26 mouse cellular contexts compared by ENCODE assay signal in genomic region chr1:75230335-75230994, GRCm38 (mm10). TPM values are rescaled to one million over a fixed set of nuclear protein-coding genes. Genes with fewer than 3 reads are reported as not detected.
DNase-seq lines count a peak whose midpoint lies in the region; ATAC-seq and TF ChIP-seq lines count a peak whose summit lies in the region.
"Had no signal": no experiment of that assay in that cellular context is flagged by ENCODE, and none has a peak within 500 bp of the region (broad histone marks: within the 10 kb centered on the region; RNA-seq: fewer than 3 reads in every experiment).

No protein-coding gene starts in this region.

- 51% methylated on average over 7 of the region's 7 CpGs for WGBS in liver, embryonic 16.5 days (ENCODE audit: insufficient replicate concordance)
- 63% methylated on average over 7 of the region's 7 CpGs for WGBS in stomach, postnatal 0 days

- TF ChIP-seq CTCF in stomach, postnatal 0 days (IDR thresholded peaks at IDR 0.05; ENCODE audit: low read depth) = no peak

- H3K27me3 ChIP-seq in erythroblast, embryonic 14.5 days (ENCODE audit: control insufficient read depth) = no peaks in the 10 kb centered on the region
- H3K27me3 ChIP-seq in liver, embryonic 16.5 days (ENCODE audit: control insufficient read depth, insufficient read depth, low read depth, low read length) = no peaks in the 10 kb centered on the region
- H3K27me3 ChIP-seq in stomach, postnatal 0 days (ENCODE audit: control insufficient read depth, insufficient read depth, low read length) = no peaks in the 10 kb centered on the region

- no peak for TF ChIP-seq EP300 in stomach, postnatal 0 days (optimal IDR thresholded peaks at IDR 0.05)

- no peaks in the 10 kb centered on the region for H3K9me3 ChIP-seq in erythroblast, embryonic 14.5 days (ENCODE audit: control insufficient read depth, low read length)
- no peaks in the 10 kb centered on the region for H3K9me3 ChIP-seq in liver, embryonic 16.5 days (replicated peaks; ENCODE audit: control insufficient read depth, low read length)
- no peaks in the 10 kb centered on the region for H3K9me3 ChIP-seq in stomach, postnatal 0 days (ENCODE audit: control insufficient read depth, low read length)
- H3K9me3 ChIP-seq: forebrain, embryonic 12.5 days; hindbrain, embryonic 12.5 days; limb, embryonic 13.5 days had no signal

- no peaks in the 10 kb centered on the region for H3K36me3 ChIP-seq in erythroblast, embryonic 14.5 days (ENCODE audit: control insufficient read depth)
- H3K36me3 ChIP-seq in liver, embryonic 16.5 days (ENCODE audit: control insufficient read depth, insufficient read depth) = no peaks in the 10 kb centered on the region
- H3K36me3 ChIP-seq in stomach, postnatal 0 days (ENCODE audit: control insufficient read depth, insufficient read depth, low read length) = no peaks in the 10 kb centered on the region
- H3K36me3 ChIP-seq: forebrain, embryonic 12.5 days; hindbrain, embryonic 12.5 days; limb, embryonic 13.5 days had no signal

- DNase-seq in urinary bladder, postnatal 14 days (ENCODE audit: low spot score) = peak; percentile 51
- no peak for DNase-seq in urinary bladder, postnatal 10 days (ENCODE audit: low spot score)
- peak; percentile 66 for DNase-seq in stomach, postnatal 0 days (ENCODE audit: low spot score)
- DNase-seq in lung, postnatal 14 days = no peak
- no peak for DNase-seq in layer of hippocampus, adult 9-10 months (ENCODE audit: low spot score)
- no peak for DNase-seq in right cerebral cortex, adult 2 months (ENCODE audit: low spot score in 2 of 2)
- DNase-seq: adrenal gland, postnatal 10 days; cerebellum, adult 2 months; gastrocnemius, postnatal 14 days; heart, postnatal 10 days; right cerebral cortex, postnatal 14 days; thymus, adult 2 months had no signal

- H3K9ac ChIP-seq in liver, embryonic 16.5 days (ENCODE audit: low read depth, low read length) = no peak overlapping the region
- H3K9ac ChIP-seq in stomach, postnatal 0 days (ENCODE audit: low read length) = no peak overlapping the region
- H3K9ac ChIP-seq: forebrain, embryonic 12.5 days; hindbrain, embryonic 12.5 days; limb, embryonic 13.5 days had no signal

- no peak overlapping the region for H3K27ac ChIP-seq in liver, embryonic 16.5 days (ENCODE audit: low read length)
- H3K27ac ChIP-seq in stomach, postnatal 0 days (replicated peaks) = peak overlapping the region; percentile 70
- H3K27ac ChIP-seq: forebrain, embryonic 12.5 days; hindbrain, embryonic 12.5 days; kidney, postnatal 0 days; layer of hippocampus, adult 2 months; limb, embryonic 13.5 days had no signal

- peaks cover 91% of the 10 kb centered on the region for H3K4me1 ChIP-seq in erythroblast, embryonic 14.5 days (ENCODE audit: control insufficient read depth)
- H3K4me1 ChIP-seq in liver, embryonic 16.5 days (ENCODE audit: control insufficient read depth, low read depth, low read length) = peaks cover 23% of the 10 kb centered on the region
- no peaks in the 10 kb centered on the region for H3K4me1 ChIP-seq in stomach, postnatal 0 days (replicated peaks; ENCODE audit: control insufficient read depth, insufficient read depth)
- H3K4me1 ChIP-seq: limb, embryonic 13.5 days had no signal

- 0 out of 2 replicates have a peak, but pooled peaks have one; percentile 20 for ATAC-seq in liver, embryonic 16.5 days (ENCODE audit: low read depth)
- ATAC-seq in stomach, postnatal 0 days (ENCODE audit: low FRiP score, low TSS enrichment) = peak; percentile 78
- ATAC-seq: intestine, embryonic 16.5 days; lung, postnatal 0 days; midbrain, embryonic 16.5 days had no signal

- H3K4me2 ChIP-seq in liver, embryonic 16.5 days (ENCODE audit: low read depth, low read length) = no peak overlapping the region
- no peak overlapping the region for H3K4me2 ChIP-seq in stomach, postnatal 0 days (replicated peaks; ENCODE audit: low read depth)
- H3K4me2 ChIP-seq: forebrain, embryonic 12.5 days; hindbrain, embryonic 12.5 days; limb, embryonic 13.5 days had no signal

- H3K4me3 ChIP-seq in erythroblast, embryonic 14.5 days (replicated peaks) = peak overlapping the region; percentile 32
- H3K4me3 ChIP-seq in liver, embryonic 16.5 days (ENCODE audit: low read depth, low read length) = no peak overlapping the region
- no peak overlapping the region for H3K4me3 ChIP-seq in stomach, postnatal 0 days (ENCODE audit: low read depth, low read length)
- H3K4me3 ChIP-seq: forebrain, embryonic 12.5 days; hindbrain, embryonic 12.5 days; layer of hippocampus, adult 2 months; limb, embryonic 13.5 days had no signal

RNA-seq across cellular contexts. Expression of gene A630095N17Rik, which starts 1.4 kb away (rescaled TPM):
- not detected in 2 replicates for polyA plus RNA-seq in erythroblast, embryonic 14.5 days (2012)
- 0.25 TPM in 1 of 2 replicates, not detected in the other for polyA plus RNA-seq in liver, embryonic 16.5 days (2015; fragmentation: Nextera tagmentation; extraction: Ambion mirVana)
- 0.25 TPM in 1 of 2 replicates, not detected in the other for polyA plus RNA-seq in stomach, postnatal 0 days (2015; fragmentation: Nextera tagmentation; extraction: Ambion mirVana)
- polyA plus RNA-seq: cerebellum, adult 2 months; cortical plate, adult 2 months; embryonic facial prominence, embryonic 14.5 days; forebrain, embryonic 12.5 days; frontal cortex, adult 2 months; hindbrain, embryonic 12.5 days; intestine, embryonic 16.5 days; limb, embryonic 13.5 days; lung, postnatal 0 days; midbrain, embryonic 16.5 days; neural tube, embryonic 11.5 days; thymus, adult 2 months had no signal

RNA-seq across cellular contexts. Expression of gene Dnajb2, which starts 5.7 kb away (rescaled TPM):
- polyA plus RNA-seq in erythroblast, embryonic 14.5 days (2012) = 24.2 and 27.6 TPM in 2 replicates
- 33.8 and 33.9 TPM in 2 replicates for polyA plus RNA-seq in liver, embryonic 16.5 days (2015; fragmentation: Nextera tagmentation; extraction: Ambion mirVana)
- 24.2 and 25.8 TPM in 2 replicates for polyA plus RNA-seq in stomach, postnatal 0 days (2015; fragmentation: Nextera tagmentation; extraction: Ambion mirVana)

RNA-seq across cellular contexts. Expression of gene Tuba4a, which starts 10.8 kb away (rescaled TPM):
- 5.9 and 9.5 TPM in 2 replicates for polyA plus RNA-seq in erythroblast, embryonic 14.5 days (2012)
- 336 and 355 TPM in 2 replicates for polyA plus RNA-seq in liver, embryonic 16.5 days (2015; fragmentation: Nextera tagmentation; extraction: Ambion mirVana)
- polyA plus RNA-seq in stomach, postnatal 0 days (2015; fragmentation: Nextera tagmentation; extraction: Ambion mirVana) = 314 and 325 TPM in 2 replicates

RNA-seq across cellular contexts. Expression of gene Stk16, which starts 19.8 kb away (rescaled TPM):
- polyA plus RNA-seq in erythroblast, embryonic 14.5 days (2012) = 13.2 and 18.8 TPM in 2 replicates
- polyA plus RNA-seq in liver, embryonic 16.5 days (2015; fragmentation: Nextera tagmentation; extraction: Ambion mirVana) = 73.3 and 73.4 TPM in 2 replicates
- polyA plus RNA-seq in stomach, postnatal 0 days (2015; fragmentation: Nextera tagmentation; extraction: Ambion mirVana) = 57.9 and 58.1 TPM in 2 replicates

RNA-seq across cellular contexts. Expression of gene Glb1l, which starts 19.9 kb away (rescaled TPM):
- polyA plus RNA-seq in erythroblast, embryonic 14.5 days (2012) = 0.02 and 0.62 TPM in 2 replicates
- polyA plus RNA-seq in liver, embryonic 16.5 days (2015; fragmentation: Nextera tagmentation; extraction: Ambion mirVana) = 3.7 and 3.9 TPM in 2 replicates
- 5.2 and 7.1 TPM in 2 replicates for polyA plus RNA-seq in stomach, postnatal 0 days (2015; fragmentation: Nextera tagmentation; extraction: Ambion mirVana)

Comparison
In these comparisons a context has a peak if more than half of its experiments do, and no peak if none do; other contexts are left out.
1. DNase-seq: peak in urinary bladder, postnatal 14 days (single experiment) and stomach, postnatal 0 days (single experiment); none in urinary bladder, postnatal 10 days (single experiment), lung, postnatal 14 days (single experiment), layer of hippocampus, adult 9-10 months (single experiment) and right cerebral cortex, adult 2 months (0 of 2).
2. RNA of gene Tuba4a, which starts 10.8 kb away (polyA plus RNA-seq): 336 to 355 TPM in liver, embryonic 16.5 days and 314 to 325 TPM in stomach, postnatal 0 days; 5.9 to 9.5 TPM in erythroblast, embryonic 14.5 days; every median in the first group is over 10 times any median in the second.